Mouse (Mus musculus) heart, embryonic 15.5 days (tissue): ENCODE measurements at regions not wholly inside any gene's neighbourhood (a gene's known extent, or its start where the extent isn't known, plus 50 kb on each side); places are given as distances from the start of the nearest gene placed in this dataset.

Experiments used
- ATAC-seq: fragments of 200-750 bp; cut with Nextera tagmentation; replicated peaks from 2 replicates; pipeline ENCODE4 v1.8.0; 2017; ENCODE audit warnings: low read depth, moderate TSS enrichment; ENCODE audit not compliant: insufficient number of reproducible peaks, insufficient read depth, low FRiP score
- H3K27ac ChIP-seq: fragments of 300-500 bp; sonication (generic); 2 replicates; pipeline ENCODE4 v1.5.1; 2015; ENCODE audit warnings: mild to moderate bottlenecking, inconsistent platforms
- H3K27me3 ChIP-seq: fragments of 300-500 bp; sonication (generic); 2 replicates; pipeline ENCODE4 v1.6.1; 2015; ENCODE audit warnings: inconsistent platforms
- H3K36me3 ChIP-seq: fragments of 300-500 bp; sonication (generic); 2 replicates; pipeline ENCODE4 v1.6.1; 2015; ENCODE audit warnings: mild to moderate bottlenecking, inconsistent platforms
- H3K4me1 ChIP-seq: fragments of 300-500 bp; sonication (generic); replicated peaks from 2 replicates; pipeline ENCODE4 v1.6.1; 2015; ENCODE audit warnings: inconsistent platforms
- H3K4me2 ChIP-seq: fragments of 300-500 bp; sonication (generic); 2 replicates; pipeline ENCODE4 v1.6.1; 2015; ENCODE audit warnings: inconsistent platforms, mild to moderate bottlenecking, moderate library complexity
- H3K4me3 ChIP-seq: fragments of 300-500 bp; sonication (generic); 2 replicates; pipeline ENCODE4 v1.5.1; 2015; ENCODE audit warnings: mild to moderate bottlenecking, inconsistent platforms
- H3K9ac ChIP-seq: fragments of 300-500 bp; sonication (generic); 2 replicates; pipeline ENCODE4 v1.6.1; 2015; ENCODE audit warnings: mild to moderate bottlenecking, inconsistent platforms
- H3K9me3 ChIP-seq: fragments of 300-500 bp; sonication (generic); replicated peaks from 2 replicates; pipeline ENCODE4 v1.6.1; 2016; ENCODE audit warnings: inconsistent platforms
- WGBS: fragments of 180-500 bp; shearing (Covaris S2); methylation state at CpG from one replicate; pipeline ENCODE4 v1.1.7; 2015; ENCODE audit warnings: mixed read lengths; 5-methylcytosine and 5-hydroxymethylcytosine counted together

GRCm38 (mm10) chr8:36304809-36305208, 539.2 kb downstream of the Gm19410 start:
- Histone ChIP-seq H3K27ac (no peak overlapping the region), H3K4me2 (no peak overlapping the region), H3K27me3 (no peaks in the 10 kb centered on the region), H3K9ac (no peak overlapping the region), H3K36me3 (no peaks in the 10 kb centered on the region), H3K4me3 (no peak overlapping the region), H3K9me3 (no peaks in the 10 kb centered on the region), H3K4me1 (peaks cover 4% of the 10 kb centered on the region; the same call in 1 of the 2 replicates)
- WGBS = 75% methylated on average over 10 of the region's 10 CpGs
- ATAC-seq = no peak

- 79% methylated on average over 4 of the region's 4 CpGs for WGBS
- H3K4me2 ChIP-seq = no peak overlapping the region
- no peaks in the 10 kb centered on the region for H3K9me3 ChIP-seq
- no peak for ATAC-seq
- no peak overlapping the region for H3K27ac ChIP-seq
- H3K36me3 ChIP-seq = no peaks in the 10 kb centered on the region
- peaks cover 12% of the 10 kb centered on the region for H3K4me1 ChIP-seq
- H3K4me3 ChIP-seq = no peak overlapping the region
- no peaks in the 10 kb centered on the region for H3K27me3 ChIP-seq
- H3K9ac ChIP-seq = no peak overlapping the region
These were observed 540.7 kb downstream of the Gm19410 start for GRCm38 (mm10) chr8:36306336-36306735.

- Histone ChIP-seq H3K9me3 (no peaks in the 10 kb centered on the region), H3K27me3 (no peaks in the 10 kb centered on the region), H3K4me3 (no peak overlapping the region), H3K9ac (no peak overlapping the region), H3K4me2 (no peak overlapping the region), H3K36me3 (no peaks in the 10 kb centered on the region), H3K27ac (no peak overlapping the region), H3K4me1 (peaks cover 14% of the 10 kb centered on the region)
- WGBS = 90% methylated on average over 8 of the region's 8 CpGs
- ATAC-seq = no peak
These were observed 541.9 kb downstream of the Gm19410 start for GRCm38 (mm10) chr8:36307496-36307895.

GRCm38 (mm10) chr8:36308056-36308455, 542.5 kb downstream of the Gm19410 start:
- 81% methylated on average over 2 of the region's 2 CpGs for WGBS
- peaks cover 14% of the 10 kb centered on the region for H3K4me1 ChIP-seq
- ATAC-seq = no peak

GRCm38 (mm10) chr8:36309326-36309725, 543.7 kb downstream of the Gm19410 start:
- no peak overlapping the region for H3K4me2 ChIP-seq
- H3K4me1 ChIP-seq = peaks cover 14% of the 10 kb centered on the region
- H3K27ac ChIP-seq = 0 out of 2 replicates have a peak overlapping the region, but pooled peaks have one; percentile 77
- H3K9me3 ChIP-seq = no peaks in the 10 kb centered on the region
- no peak for ATAC-seq
- no peak overlapping the region for H3K9ac ChIP-seq
- no peak overlapping the region for H3K4me3 ChIP-seq
- H3K36me3 ChIP-seq = no peaks in the 10 kb centered on the region
- 80% methylated on average over 6 of the region's 6 CpGs for WGBS
- no peaks in the 10 kb centered on the region for H3K27me3 ChIP-seq

More at GRCm38 (mm10) chr8:36308056-36308455, 542.5 kb downstream of the Gm19410 start:
- Histone ChIP-seq H3K4me2 (no peak overlapping the region), H3K27ac (no peak overlapping the region), H3K4me3 (no peak overlapping the region), H3K9ac (no peak overlapping the region), H3K27me3 (no peaks in the 10 kb centered on the region), H3K9me3 (no peaks in the 10 kb centered on the region), H3K36me3 (no peaks in the 10 kb centered on the region)

GRCm38 (mm10) chr8:36309952-36310351, 544.4 kb downstream of the Gm19410 start:
- H3K4me2 ChIP-seq = peak overlapping the region; percentile 45
- peaks cover 14% of the 10 kb centered on the region for H3K4me1 ChIP-seq
- H3K9me3 ChIP-seq = no peaks in the 10 kb centered on the region
- H3K4me3 ChIP-seq = 0 out of 2 replicates have a peak overlapping the region, but pooled peaks have one; percentile 12
- H3K27me3 ChIP-seq = no peaks in the 10 kb centered on the region
- peak; percentile 79; the same call in 1 of the 2 replicates for ATAC-seq
- 32% methylated on average over 10 of the region's 10 CpGs for WGBS
- no peaks in the 10 kb centered on the region for H3K36me3 ChIP-seq
- H3K27ac ChIP-seq = peak overlapping the region; percentile 77
- H3K9ac ChIP-seq = no peak overlapping the region

GRCm38 (mm10) chr8:36311734-36312133, 546.1 kb downstream of the Gm19410 start:
- Histone ChIP-seq H3K36me3 (no peaks in the 10 kb centered on the region), H3K4me1 (peaks cover 14% of the 10 kb centered on the region), H3K4me2 (no peak overlapping the region), H3K27ac (no peak overlapping the region), H3K9ac (no peak overlapping the region), H3K4me3 (no peak overlapping the region), H3K27me3 (no peaks in the 10 kb centered on the region), H3K9me3 (no peaks in the 10 kb centered on the region)
- no peak for ATAC-seq
- 52% methylated on average over 5 of the region's 5 CpGs for WGBS

- WGBS = 68% methylated on average over 3 of the region's 3 CpGs
- Histone ChIP-seq H3K27ac (no peak overlapping the region), H3K9me3 (no peaks in the 10 kb centered on the region), H3K9ac (no peak overlapping the region), H3K4me1 (peaks cover 14% of the 10 kb centered on the region), H3K36me3 (no peaks in the 10 kb centered on the region), H3K4me3 (no peak overlapping the region), H3K4me2 (no peak overlapping the region), H3K27me3 (no peaks in the 10 kb centered on the region)
- ATAC-seq = no peak
These were observed 547.4 kb downstream of the Gm19410 start for GRCm38 (mm10) chr8:36312963-36313362.

- Histone ChIP-seq H3K36me3 (no peaks in the 10 kb centered on the region), H3K4me2 (no peak overlapping the region), H3K9ac (no peak overlapping the region), H3K4me1 (0 out of 2 replicates have a peak, but pooled peaks cover 3% of the 10 kb centered on the region), H3K4me3 (no peak overlapping the region), H3K27me3 (no peaks in the 10 kb centered on the region), H3K9me3 (no peaks in the 10 kb centered on the region), H3K27ac (no peak overlapping the region)
- no peak for ATAC-seq
- 79% methylated on average over 2 of the region's 2 CpGs for WGBS
These were observed 552.8 kb downstream of the Gm19410 start for GRCm38 (mm10) chr8:36318396-36318795.

GRCm38 (mm10) chr8:36318884-36319283, 553.3 kb downstream of the Gm19410 start:
- Histone ChIP-seq H3K9me3 (no peaks in the 10 kb centered on the region), H3K4me2 (peak overlapping the region; percentile 26; the same call in 1 of the 2 replicates), H3K27me3 (no peaks in the 10 kb centered on the region), H3K4me3 (no peak overlapping the region), H3K27ac (no peak overlapping the region), H3K9ac (no peak overlapping the region), H3K36me3 (no peaks in the 10 kb centered on the region), H3K4me1 (0 out of 2 replicates have a peak, but pooled peaks cover 3% of the 10 kb centered on the region)
- 51% methylated on average over 5 of the region's 5 CpGs for WGBS
- no peak for ATAC-seq

- Histone ChIP-seq H3K27ac (no peak overlapping the region), H3K9ac (no peak overlapping the region), H3K9me3 (no peaks in the 10 kb centered on the region), H3K4me2 (peak overlapping the region; percentile 26; the same call in 1 of the 2 replicates), H3K4me1 (0 out of 2 replicates have a peak, but pooled peaks cover 3% of the 10 kb centered on the region), H3K27me3 (no peaks in the 10 kb centered on the region), H3K36me3 (no peaks in the 10 kb centered on the region), H3K4me3 (no peak overlapping the region)
- no peak for ATAC-seq
- 23% methylated on average over 7 of the region's 7 CpGs for WGBS
These were observed 553.8 kb downstream of the Gm19410 start for GRCm38 (mm10) chr8:36319314-36319959.

- no peaks in the 10 kb centered on the region for H3K27me3 ChIP-seq
- H3K9ac ChIP-seq = no peak overlapping the region
- H3K4me2 ChIP-seq = no peak overlapping the region
- no peaks in the 10 kb centered on the region for H3K9me3 ChIP-seq
- ATAC-seq = no peak
- H3K27ac ChIP-seq = no peak overlapping the region
- H3K4me3 ChIP-seq = no peak overlapping the region
- H3K4me1 ChIP-seq = 0 out of 2 replicates have a peak, but pooled peaks cover 3% of the 10 kb centered on the region
- 61% methylated on average over 8 of the region's 8 CpGs for WGBS
- no peaks in the 10 kb centered on the region for H3K36me3 ChIP-seq
These were observed 556.5 kb downstream of the Gm19410 start for GRCm38 (mm10) chr8:36322125-36322524.
